Mouse (Mus musculus) adrenal gland (tissue): ENCODE results near the gene Slc16a10.
"Not testable (repeated sequence)": the region's sequence is repeated elsewhere in the genome, so short reads cannot be mapped to it uniquely, and the experiment has no call there.

Source experiments
- intact Hi-C: fragments of 180-260 bp; cut with DNase I; formaldehyde crosslinking; loops from one replicate; pipeline ENCODE4 v1.15.1; 2025

Gene Slc16a10

DNA sequence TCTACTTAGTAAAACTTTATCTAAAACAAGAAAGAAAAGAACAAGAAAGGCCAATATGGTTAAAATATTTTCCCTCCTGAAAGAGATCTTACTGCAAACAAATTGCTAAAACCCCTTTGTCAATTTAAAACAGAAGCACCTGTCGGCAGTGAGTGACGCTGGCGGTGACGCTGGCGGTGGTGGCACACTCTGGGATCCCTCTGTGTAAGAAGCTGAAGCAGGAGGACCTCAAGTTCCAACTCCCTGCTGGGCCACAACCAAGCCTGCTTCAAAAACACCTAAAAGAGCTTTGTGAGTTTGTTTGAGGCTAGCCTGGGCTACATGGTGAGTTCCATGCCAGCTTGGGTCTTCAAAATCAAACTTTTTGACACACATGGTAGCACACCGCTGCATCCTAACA is 107.1 kb downstream of the Slc16a10 start:
- intact Hi-C loops, result no loop called here

DNA sequence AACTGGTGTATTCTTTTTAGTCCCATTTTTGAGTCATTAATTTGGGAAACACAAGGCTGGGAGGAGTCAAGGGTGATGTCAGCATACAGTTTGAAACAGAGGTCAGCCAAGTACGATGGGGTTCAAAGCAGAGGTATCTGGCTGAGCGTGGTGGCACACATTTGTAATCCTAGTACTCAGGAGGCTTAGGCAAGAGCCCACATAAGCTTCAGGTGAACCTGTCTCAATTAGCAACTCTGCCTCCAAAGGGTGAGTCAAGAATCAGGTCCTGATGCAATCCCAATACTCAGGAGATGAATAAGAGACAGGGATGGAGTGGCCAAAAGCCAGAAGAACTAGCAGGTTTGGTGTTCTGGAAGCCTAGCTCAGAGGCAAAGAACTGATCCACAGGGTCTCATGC is 109.2 kb downstream of the Slc16a10 start:
- intact Hi-C loops, result no loop called here

DNA sequence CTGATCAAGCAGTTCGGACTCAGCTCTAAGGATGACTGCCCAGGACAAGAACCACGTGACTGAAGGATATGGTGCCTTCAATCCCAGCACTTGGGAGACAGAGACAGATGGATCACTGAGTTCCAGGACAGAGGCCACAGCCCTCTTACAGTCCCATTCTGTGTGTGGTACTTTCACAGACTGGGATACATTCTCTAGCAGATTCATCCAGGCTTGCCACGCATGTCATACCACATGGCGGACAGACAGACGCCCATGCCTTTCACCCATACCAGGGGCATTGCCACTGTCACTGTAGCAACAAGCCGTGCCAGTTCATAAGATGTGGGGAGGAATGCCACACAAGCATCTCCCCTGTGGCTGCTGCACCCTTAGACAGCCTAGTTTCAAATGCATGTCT is 111.3 kb downstream of the Slc16a10 start:
- intact Hi-C loops, result no loop called here

DNA sequence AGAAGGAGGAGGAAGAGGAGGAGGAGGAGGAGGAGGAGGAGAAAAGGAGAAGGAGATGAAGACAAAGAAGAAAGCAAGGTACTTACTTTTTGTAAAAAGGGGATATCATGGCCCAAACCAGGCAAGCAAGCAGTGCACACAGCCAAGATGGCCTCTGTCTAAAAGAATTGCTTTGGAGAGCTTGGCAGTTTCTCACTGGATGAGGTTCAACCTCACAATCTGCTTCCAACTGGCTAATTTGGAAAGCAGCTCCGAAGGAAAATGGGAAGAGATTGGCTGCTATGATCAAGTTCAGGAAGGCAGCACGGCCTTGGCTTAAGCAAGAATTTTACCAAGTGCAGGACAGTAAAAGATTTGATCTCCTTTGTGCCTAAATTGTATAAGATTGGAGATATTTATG is 112.4 kb downstream of the Slc16a10 start:
- intact Hi-C loops, result no loop called here

DNA sequence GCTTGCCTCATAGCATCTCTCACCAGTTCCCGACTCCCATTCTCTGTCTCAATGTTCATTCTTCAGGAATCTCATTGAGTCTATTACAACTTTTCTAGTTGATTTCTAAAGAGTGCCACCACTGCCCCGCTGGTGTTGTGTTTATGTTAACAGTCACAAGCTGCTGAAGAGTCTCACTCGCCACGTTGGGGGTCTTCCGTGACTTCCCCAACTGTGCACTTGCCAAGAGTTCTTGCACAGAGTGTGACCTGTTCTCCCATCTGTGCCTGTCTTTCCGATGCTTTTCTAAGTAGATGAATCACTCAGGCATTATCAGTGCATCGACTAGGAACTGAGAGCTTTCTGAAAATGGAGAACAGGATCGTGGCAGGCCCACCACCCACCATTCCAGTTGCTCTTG is 114.0 kb downstream of the Slc16a10 start:
- intact Hi-C loops, result no loop called here

DNA sequence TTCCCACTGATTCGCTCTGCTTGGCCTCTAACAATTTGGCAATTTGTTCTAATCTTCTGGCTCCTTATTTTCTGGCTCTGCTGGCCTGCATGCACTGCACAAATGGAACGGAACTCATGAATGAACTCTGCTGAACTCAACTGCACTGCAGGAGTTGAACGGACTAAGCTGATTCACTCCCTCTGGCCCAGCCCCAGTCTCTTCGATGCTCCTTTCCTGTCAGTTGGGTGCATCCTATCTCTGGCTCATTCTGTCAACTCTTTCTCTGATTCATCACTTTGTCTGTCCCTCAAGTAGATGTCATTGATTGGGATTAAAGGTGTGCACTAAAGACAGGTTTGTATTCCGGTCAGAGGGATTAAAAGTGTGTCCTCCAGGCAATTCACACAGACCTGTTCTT is 115.5 kb downstream of the Slc16a10 start:
- intact Hi-C loops, result no loop called here

DNA sequence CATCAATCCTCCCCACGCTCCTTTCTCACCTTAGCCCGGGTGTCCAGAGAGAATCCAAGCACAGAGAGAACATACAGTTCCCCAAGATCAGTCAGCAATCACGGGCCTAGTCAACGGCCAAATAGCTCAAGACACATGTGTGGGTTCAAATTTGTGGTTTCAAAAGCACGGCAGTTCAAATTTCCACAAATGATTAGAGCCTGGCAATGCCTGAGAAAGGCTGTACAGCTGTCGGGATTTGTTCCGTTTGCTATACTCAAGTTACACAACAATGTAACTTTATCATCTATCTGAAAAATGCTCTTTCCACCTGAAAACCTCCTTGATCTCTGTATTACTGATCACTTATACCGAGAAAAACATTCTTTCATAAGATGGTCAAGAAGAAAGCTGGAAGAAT is 116.5 kb downstream of the Slc16a10 start:
- intact Hi-C loops, result no loop called here

DNA sequence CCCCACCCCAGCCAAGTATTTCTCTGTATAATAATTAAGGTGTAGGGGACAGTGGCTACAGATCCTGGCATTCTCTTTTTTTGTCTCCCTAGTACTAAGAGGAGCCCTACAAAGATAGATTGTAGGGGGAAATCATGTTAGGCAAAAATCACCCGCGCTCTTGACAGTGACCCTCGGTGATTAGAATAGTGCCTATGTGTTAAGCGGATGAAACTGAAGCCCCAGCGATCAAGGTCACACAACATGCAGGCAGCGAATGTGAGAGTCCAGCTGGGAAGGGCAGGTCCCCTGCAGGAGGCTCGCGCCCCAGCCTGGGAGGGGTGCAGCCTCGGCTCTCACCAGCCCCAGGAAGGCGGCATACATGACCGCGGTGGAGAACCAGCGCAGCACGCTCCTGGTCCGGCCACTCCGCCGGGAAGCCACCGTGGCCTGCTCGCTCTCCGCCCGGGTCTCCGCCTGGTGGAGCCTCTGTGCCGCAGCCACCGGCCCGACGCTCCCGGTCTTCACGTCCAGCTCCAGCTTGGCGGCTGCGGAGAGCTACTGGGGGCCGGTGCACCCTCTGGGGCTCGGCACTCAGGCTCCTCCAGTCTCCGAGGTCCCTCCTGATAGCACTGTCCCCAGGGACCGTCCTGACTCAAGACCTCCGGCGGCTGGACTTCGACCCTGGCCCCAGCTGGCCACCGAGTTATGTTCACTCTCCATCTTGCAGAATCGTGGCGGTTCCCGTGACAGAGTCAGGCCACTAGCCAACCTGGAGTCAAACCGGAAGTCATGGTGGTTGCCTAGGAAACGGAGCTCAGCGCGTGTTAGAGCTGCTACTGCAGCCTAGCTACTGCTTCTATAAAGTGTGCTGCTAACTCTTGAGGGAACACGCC is 117.3 kb downstream of the Slc16a10 start, which contains the start of gene Mfsd4b1:
TSS of gene Mfsd4b1 (minus strand) at position 715 of the 875 bp plus-strand sequence.
- intact Hi-C loops, result no loop called here

DNA sequence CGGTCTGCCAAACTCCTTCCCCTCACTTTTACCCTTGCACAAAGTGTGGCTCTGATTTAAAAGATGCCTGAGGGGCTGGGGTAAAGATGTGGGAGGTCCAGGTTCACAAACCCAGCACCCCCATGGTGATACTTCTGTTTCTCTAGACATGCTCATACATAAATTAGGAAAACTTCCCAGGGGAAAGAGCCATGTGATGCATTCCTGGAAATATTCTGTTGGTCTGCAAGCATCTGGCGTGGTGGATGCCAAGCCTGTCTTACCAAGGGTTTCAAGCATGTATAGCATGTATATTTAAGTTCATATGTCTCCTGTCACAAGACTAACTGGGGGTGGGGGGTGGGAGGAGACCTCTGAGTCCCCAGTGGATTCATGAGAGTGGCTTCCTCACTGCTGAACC is 121.7 kb downstream of the Slc16a10 start:
- intact Hi-C loops, result no loop called here

DNA sequence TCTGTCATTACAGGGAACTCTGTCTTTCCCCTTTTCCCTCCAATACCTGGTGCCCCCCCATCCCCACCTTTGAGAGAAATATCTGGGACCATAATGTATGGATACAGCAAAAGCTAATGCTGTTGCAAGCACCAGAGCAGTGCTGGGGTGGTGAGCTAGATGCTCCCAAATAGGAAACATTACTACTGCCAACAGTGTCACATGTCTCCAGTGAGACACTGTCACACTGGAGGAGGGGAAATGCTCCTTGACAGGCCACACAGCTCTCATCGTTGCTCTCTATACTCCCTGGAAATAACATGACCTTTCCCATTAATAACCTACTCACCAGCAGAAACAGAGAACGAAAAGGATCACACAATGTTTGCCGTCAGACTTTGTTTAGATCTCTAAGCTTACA is 122.6 kb downstream of the Slc16a10 start:
- intact Hi-C loops, result no loop called here

DNA sequence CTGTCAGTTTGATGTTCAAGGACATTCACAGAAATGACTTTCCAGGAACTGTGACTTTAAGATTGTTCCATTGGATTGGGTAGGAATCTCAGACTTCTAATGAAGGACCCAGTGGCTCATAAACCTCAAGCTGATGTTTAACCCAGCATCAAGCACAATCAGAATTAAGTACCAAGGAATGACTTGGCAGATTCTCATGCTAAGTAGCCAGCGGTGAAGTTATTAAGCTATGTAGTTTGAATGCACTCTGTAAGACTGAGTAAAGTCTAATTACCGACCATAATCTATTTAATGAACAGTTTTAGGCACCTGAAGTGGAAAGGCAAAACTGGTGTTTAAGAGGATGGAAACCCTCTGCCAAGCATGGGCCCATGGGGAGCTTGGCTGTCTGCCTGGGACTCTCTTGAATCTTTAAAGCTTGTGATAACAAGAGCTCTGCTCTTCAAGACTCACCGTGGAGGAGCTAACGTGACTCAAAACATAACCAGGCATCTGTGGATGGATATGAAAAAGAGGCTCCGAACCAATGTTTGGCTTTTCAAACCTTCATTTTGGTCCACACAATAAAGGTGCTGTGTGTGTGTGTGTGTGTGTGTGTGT is 123.7 kb downstream of the Slc16a10 start:
- intact Hi-C loops, result no loop called here

DNA sequence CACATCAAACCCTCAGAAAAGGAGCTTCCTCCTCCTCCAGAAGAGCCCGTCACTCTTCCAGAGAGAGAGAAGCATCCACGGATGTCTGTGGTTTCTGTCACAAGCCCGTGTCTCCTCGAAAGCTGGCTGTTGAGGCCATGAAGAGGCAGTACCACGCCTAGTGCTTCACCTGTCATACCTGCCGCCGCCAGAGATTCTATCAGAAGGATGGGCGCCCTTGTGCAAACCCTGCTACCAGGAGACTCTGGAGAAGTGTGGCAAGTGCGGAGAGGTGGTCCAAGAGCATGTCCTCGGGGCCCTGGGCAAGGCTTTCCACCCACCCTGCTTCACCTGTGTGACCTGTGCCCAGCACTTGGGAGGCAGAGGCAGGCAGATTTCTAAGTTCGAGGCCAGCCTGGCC is 132.5 kb downstream of the Slc16a10 start:
- intact Hi-C loops, result no loop called here

DNA sequence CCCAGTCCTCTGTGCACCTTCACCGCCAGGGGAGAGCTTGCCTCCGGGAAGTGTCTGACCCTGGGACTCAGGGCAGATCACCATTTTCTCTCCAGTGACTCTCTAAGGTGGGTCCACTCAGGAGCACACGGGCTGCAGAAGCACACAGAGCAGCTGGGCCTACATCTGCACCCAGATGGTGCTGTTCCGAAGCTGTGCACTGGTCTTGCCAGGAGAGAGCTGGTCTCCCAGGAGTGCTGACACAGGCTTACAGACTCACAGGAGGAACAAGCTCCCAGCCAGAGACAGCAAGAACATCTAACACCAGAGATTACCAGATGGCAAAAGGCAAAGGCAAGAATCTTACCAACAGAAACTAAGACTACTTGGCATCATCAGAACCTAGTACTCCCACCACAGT is 133.2 kb downstream of the Slc16a10 start:
- intact Hi-C loops, result not testable (repeated sequence)

DNA sequence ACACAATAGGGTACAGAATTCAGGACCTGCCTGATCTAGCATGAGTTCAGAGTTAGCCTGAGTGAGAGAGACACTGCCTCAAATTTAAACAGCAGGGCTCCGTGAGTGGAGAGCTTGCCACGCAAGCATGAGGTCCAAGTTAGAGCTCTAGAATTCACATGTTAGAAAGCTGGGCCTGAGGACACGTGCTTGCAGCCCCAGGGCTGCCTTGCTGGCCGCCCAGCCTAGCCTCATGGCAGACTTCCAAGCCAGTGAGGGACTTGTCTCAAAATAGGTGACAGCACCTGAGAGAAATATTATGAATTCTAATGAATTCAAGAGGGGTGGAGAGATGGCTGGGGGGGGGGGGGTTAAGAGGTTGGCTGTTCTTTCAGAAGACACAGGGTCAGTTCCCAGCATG is 134.1 kb downstream of the Slc16a10 start:
- intact Hi-C loops, result no loop called here

DNA sequence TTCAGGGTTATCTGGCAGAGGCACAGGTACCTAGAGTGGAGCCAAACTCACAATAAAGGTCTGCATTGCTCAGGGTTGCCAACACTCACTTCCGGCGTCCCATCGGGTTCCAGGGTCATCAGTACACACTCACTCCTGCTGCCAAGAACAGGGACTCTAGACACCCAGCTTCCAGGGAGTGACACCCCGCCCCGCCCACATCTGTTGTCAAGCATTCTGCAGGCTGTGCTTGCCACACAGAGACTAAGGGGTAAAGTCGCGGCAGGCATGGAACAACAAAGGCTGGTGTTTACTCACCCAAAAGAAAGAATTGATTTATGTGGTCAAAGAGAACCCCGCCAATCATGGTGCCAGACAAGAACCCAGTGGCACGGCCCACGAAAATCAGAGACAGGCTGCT is 135.1 kb downstream of the Slc16a10 start:
- intact Hi-C loops, result no loop called here

DNA sequence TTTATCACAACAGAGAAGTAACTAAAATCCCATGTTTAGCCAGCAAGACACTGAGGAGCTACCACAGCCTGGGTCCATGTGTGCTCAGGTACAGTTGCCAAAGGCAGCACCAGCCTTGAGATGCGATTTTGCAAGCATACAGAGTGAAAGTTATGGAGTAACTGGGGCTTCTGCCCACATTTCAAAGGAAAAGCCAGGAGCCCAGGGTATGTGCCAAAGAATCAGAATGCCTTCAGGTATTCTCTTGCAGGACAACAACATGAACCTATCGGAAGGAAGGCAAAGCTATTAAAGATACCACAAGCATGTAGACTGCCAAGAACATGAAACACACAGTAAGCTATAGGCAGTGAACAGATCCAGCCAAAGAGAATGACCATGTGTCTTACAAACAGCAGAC is 141.3 kb downstream of the Slc16a10 start:
- intact Hi-C loops, result no loop called here

DNA sequence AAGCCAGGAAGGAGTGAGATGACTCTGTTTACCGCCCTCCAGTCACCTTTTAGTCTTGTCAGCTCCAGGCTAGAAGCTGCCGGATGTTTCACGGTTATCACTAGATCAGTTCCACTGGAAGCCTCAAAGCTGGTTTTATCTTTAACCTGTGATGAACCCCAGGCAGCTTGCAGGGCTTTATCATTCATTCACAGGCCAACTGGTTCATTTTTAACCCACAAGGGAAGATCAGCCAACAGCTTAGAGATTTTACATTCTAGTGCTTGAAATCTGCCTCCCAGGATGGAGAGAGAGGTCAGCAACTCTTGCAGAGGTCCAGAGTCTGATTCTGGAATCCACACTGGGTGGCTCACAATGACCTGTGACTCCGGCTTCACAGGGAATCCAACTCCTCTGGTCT is 150.9 kb downstream of the Slc16a10 start:
- intact Hi-C loops, result no loop called here

DNA sequence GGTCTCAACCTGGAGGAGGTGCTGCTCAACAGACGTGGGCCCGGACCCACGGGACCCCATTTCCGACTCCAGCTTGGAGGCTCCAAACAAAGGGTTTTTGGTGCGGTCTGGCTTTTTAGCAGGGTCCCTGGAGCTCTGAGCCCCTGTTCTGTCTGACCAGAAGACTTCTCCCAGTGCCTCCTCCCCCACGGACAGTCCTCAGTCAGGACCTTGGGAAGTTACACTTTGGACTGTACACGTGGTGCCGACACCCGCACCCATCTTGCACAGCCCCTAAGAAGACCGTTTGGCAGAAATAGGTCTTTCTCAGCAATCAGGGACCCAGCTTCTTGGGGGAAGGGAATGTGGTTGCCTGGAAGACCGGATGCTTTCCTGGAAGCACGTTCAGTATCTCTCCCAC is 155.6 kb downstream of the Slc16a10 start, which contains the start of gene Mfsd4b5:
TSS of gene Mfsd4b5 (minus strand) at position 181 of the 400 bp plus-strand sequence.
- intact Hi-C loops, result no loop called here
